Mouse (Mus musculus): ENCODE results near the gene Lemd1.

The Lemd1 gene

DNA sequence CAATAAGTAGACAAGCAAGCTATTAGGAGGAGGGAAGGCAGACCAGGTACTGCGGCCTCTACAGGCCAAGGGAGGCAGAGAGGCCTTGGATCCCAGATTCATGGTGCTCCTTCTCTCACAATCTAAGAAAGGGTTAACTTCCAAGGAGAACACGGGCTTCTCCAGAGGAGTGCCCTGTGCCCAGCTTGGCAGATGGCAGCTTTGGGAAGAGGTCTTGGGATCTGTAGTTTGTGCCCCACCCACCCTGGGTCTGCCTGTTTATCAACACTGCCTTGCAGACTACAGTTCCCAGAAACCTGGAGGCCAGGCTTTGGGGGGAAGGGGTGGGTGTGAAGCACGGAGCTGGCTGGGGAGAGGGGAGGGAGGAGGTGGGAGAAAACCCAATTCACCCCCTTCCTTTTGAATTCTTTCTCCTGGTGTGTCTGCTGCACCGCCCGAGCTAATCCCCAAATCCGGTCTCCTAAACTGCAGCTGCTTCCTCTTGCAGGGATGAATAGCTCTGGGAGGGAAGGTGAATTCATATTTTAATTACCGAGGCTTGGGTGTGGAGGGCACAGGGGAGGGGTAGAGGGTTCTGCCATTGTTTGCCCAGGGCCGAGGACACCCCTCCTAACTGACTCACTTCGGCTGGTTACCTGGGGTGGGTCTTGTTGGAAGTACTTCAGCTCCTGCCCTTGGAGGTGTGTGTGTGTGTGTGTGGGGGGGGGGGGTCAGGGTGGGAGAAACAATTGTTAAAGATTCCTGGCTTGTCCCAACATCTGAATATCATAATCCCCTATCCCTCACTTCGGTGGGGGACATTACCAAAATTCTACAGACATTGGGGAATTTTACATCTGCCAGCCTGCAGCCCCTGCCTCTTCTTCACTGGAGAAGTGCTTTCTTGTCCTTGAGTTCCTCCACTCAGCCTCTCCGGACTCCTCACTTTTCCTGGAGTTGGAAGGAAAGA lies 9.6 kb downstream of the Lemd1 start:
- ATAC-seq (ENCODE audit: low TSS enrichment), result peak; percentile 64

DNA sequence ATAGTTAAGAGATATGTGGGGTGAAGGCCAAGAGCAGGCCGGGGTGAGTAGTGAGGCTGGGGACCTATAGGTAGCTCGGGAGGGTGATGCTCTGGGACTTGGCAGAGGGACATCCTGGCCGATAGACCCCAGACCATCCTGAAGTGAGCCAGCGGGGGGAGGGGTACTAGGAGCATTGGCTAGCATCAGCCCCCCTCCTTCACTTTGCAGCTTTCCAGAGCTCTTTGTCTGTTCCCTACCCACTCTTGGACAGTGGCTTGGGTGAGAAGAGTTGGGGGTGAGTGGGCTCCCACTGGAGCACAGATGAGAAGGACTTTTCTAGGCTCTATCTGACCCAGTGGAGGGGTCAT lies 10.3 kb downstream of the Lemd1 start:
- ATAC-seq (ENCODE audit: low TSS enrichment), result no peak

DNA sequence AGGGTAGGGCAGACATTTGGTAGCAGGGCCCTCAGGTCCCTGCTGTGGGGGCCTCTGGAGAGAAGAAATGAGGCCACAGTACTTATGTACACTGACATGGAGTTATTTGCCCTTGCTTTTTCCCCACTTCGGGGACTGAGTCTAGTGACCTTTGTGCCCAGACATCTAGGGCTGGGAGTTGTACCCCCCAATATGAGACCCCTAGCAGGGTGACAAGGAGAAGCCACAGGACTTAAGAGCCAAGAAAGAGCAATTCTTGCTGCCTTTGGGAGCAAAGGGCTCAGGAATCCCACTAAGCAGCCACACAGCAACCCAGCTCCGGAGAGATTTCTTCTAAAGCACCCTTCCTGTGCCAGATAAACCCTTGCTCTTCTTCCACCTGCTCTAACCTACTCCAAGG lies 10.7 kb downstream of the Lemd1 start:
- no peak for ATAC-seq (ENCODE audit: low TSS enrichment)

DNA sequence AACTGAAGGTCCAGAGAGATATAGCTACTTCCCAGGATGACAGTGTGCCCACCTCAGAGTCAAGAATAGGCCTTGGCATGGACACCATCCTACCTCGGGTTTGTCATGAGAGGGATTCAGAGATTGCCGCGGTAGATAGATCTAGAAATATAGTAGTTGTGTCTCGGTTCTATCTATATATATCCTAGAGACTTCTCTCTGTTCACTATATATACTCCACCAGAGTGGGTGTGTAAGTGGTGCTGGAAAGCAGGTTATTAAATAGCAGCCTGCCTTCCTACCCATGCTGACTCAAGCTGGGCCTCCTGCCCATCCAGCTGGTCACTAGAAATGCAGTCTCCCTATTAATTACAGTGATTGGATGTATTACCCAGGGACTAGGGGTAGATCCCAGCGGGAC lies 11.5 kb downstream of the Lemd1 start:
- ATAC-seq (ENCODE audit: low TSS enrichment), result peak; percentile 57

DNA sequence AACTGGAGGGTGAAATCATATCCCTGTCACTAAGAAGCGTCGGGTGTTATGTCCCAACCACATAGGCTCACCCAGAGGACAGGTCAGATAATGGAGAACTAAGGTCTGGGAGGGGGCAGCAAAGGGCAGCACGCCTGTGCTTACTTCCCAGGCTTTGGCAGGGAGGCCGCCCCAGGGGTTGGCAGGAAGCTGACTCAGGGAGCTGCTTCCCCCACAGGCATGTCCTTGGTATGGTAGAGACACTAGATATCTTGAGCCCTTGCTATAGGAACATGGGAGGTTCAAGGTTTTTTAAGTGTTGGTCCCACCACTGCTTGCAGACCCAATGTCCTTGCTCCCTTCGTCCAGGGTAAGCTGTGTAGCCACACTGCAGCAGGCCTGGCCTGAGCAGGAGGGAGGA lies 14.7 kb downstream of the Lemd1 start:
- ATAC-seq (ENCODE audit: low TSS enrichment), result no peak

DNA sequence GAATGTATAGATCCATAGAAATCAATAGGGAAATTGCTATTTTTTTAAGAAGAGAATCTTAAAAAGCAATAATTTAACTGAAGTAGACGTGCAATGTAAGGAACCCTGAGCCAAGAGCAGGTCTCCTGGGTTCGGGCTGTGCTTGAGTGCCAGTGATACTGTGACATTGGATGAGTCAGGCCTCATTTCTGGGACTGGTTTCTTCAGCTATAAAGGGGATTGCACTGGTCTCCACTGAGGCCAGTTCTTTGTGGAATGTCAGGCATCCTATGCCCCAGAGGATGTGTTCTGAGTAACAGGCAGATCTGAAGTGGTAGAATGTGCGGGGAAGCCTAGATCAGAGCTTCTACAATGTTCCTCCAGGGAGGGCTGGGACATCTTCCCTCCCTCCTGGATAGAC lies 15.6 kb downstream of the Lemd1 start:
- no peak for ATAC-seq (ENCODE audit: low TSS enrichment)

DNA sequence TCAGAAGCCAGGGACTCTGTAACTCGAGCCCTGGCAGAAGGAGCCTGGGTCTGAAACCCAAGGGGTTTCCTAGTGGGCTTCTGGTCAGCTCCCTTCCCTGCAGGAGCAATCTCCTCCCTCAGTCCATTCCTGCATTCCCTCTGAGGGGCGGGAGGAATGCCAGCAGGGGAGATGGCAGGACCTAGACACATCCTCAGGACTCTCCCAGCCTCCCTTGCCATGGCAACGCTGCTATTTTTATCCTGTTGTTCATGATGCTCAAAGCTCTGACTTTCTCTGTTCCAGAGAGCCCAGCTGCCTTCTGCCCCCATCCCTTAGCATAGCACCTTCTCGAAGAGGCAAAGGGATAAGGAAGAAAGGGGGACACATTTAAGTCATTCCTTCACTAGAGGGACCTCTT lies 16.9 kb downstream of the Lemd1 start:
- peak; percentile 64 for ATAC-seq (ENCODE audit: low TSS enrichment)

DNA sequence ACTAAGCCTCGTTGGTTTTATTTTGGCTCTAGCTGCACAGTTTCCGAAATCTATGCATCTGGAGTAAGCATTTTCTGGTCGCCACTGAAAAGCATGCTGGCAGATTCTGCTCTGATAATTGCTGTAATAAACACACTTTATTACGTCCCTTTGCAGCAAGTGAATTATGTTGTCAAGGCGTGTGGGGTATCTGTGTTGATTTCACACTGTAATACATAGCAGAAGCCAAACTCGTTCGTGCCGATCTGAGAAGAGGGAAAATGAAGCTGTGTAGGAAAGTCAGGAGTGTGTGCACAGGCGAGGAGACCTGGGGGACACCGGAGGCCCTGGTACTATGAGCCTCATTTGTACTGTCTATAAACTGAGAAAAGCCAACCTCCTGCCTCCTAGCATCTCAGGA lies 18.2 kb downstream of the Lemd1 start:
- no peak for ATAC-seq (ENCODE audit: low TSS enrichment)

DNA sequence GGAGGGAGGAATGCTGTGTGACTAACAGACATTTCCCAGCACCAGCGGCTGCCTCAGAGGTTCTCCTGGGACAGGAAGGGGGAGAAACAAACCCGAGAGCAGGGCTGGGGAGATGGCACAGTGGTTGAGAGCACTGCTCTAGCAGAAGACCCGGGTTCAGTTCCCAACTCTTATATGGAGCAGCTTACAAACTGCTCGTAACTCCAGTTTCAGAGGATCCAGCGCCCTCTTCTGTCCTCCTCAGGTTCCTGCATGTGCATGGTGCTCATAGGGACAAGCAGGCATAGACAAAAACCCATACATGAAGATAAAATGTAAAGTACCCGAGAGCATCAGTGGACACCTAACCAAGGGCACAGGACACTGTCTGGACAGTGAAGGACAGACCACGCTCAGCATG lies 19.7 kb downstream of the Lemd1 start:
- no peak for ATAC-seq (ENCODE audit: low TSS enrichment)

DNA sequence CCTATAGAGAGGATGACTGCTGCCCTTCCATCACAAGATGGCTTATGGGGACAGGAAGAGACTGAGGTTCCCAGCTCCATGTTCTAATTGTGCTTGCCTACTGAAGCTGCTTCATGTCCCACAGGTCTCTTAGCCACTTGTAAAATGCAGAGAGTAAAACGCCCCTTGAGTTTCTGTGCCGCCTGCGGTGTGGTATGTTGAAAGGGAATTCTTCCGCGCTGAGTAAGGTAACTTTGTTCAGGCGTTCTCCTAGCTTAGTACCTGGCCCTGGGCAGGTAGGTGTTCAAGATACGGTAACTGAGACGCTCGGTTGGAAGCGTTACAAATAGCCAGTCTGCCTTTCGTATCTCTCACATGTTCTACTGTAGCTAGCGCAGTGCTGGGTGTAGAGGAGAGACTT lies 20.4 kb downstream of the Lemd1 start:
- ATAC-seq (ENCODE audit: low TSS enrichment), result no peak; the same call in 1 of the 2 replicates

DNA sequence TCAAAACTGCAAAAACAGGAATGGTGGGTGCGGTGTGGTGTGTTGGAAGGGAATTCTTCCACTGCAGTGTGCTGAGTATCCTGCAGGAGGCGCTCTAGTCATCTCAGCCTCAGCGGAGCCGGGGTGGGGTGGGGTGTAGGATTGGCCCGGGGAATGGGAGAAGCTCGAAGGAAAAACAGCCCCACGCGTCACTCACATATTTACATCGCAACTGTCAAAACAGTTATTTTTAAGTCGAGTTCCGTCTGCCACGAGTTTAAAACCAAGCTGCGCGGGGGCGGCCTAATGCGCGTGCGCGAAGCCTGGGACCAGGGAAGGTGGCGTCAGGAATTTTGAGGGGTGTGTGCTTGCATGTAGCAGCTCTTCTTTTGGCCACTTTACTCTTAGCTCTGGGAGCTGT lies 21.0 kb downstream of the Lemd1 start:
- ATAC-seq (ENCODE audit: low TSS enrichment), result peak; percentile 73

DNA sequence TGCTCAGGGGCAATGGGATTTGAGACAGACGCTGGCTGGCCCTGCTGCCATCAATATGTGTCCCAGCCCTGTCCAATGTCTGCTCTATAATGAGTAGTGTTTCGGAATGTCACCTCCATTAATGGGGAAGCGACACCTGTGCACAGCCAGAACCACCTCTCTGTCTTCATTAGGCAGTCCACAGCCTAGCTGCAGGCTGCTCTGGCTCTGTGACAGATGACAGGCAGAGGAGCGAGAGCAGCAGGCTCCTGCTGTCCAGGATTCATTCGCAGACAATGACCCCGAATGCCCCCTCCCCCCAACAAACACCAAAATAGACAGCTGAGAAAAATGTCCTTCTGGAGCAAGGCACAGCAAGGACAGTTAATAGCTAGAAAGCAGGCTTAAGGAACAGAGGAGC lies 21.8 kb downstream of the Lemd1 start:
- no peak for ATAC-seq (ENCODE audit: low TSS enrichment)

DNA sequence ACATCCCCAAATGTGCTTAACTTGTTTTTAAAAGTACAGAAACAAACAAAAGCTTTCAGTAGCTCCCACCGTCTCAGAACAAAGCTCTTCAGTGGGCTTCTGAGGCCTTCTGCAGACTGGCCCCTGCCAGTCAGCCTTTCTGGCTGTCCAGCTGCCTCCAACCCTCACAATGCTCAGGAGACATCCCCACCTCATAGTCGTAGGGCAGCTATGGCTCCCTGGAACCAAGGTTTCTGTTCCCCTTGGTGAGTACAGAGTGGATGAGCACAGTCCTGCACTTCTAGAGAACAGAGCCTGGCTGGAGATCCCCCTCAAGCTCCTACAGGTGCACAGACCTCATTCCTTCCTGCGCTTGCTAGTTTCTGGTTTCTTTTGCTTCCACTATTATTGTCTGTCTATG lies 25.0 kb downstream of the Lemd1 start:
- no peak for ATAC-seq (ENCODE audit: low TSS enrichment)

DNA sequence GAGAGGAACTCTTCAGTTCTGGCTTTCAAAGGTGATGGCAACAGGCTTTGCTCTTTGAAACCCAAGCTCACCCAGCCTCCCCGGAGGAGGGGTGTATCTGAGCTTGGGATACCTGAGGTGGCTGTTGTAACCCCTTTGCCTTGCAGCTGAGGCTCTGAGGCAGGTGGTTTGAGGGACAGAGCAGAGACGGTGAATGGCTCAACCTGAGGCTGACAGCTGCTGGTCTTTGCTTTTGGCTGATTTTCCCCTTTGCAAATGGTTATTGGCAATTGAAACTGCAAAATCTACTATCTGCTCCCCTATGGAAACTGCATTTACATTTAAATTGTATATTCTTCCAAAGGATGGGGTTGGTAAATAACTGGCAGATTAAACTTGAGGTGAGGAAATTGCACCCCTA lies 30.4 kb downstream of the Lemd1 start:
- ATAC-seq (ENCODE audit: low TSS enrichment), result no peak

DNA sequence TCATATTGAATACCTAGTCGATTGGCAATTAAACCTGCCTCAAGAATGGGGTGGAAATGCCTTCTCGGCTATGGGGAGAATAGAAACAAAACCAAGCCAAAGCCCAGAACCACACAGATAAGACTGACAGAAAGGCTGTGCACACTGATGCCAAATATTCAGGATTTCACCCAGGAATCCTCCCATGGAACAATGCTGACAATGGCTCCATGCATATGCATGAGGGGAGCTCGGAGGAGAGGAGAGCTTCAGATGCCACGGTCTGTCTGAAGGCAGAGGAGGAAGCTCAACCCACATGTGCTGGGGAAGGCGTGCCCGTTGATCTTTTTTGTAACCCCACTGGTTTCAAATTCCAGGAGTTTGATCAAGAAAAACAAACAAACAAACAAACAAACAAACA lies 30.9 kb downstream of the Lemd1 start:
- peak; percentile 89 for ATAC-seq (ENCODE audit: low TSS enrichment)

DNA sequence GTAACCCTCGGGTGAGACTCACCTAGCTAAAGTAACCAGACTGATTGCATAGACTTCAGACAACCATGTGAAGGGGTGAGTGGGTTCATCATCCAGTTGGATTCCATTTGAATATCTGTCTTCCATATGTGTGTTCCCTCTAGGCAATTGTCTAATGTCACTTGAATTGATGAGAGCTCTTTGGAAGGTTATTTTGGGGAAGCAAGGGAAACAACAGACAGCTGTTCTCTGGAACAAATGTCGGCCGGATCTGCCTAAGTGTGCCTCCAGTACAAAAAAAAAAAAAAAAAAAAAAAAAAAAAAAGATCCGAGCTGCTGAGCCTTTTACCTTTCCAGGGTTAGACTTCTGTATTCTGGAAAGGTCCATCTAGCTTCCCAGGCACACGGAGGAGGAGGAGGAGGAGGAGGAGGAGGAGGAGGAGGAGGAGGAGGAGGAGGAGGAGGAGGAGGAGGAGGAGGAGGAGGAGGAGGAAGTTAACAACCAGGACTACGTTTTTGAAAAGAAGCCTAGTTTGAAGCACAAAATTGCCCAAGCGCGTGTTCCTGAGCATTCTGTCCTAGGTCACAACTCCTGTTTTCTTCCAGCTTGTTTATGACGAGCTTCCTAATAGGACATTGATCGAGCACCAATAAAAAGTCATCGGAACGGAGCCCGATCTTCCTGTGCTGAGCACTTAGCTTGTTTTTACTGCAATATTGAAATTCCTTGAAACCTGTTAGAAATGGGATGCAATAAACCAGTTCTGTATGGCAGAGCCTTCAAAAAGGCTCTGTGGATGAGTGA lies 35.3 kb downstream of the Lemd1 start:
- no peak for ATAC-seq (ENCODE audit: low TSS enrichment)

DNA sequence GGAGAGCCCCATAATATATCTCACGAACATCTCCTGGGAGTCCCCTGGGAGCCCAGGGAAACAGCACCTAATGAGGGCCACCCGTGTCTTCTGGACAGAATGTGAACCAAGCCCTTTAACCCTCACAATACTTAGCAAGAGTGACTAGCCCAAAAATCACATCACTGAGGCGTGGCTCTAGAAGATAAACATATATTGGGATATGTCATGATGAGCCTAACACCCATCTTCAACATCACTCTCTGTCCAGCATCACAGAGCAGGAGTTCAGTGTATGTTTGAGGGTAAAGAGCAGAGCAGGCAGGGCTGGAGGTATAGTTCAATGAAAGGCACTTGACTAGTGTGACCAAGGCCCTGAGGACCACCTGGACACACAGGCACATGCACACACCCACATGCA lies 38.4 kb downstream of the Lemd1 start, which contains the start of gene Gm10188:
Gm10188 (minus strand) TSS at position 101 of the 400 bp plus-strand sequence.
- ATAC-seq (ENCODE audit: low TSS enrichment), result no peak

DNA sequence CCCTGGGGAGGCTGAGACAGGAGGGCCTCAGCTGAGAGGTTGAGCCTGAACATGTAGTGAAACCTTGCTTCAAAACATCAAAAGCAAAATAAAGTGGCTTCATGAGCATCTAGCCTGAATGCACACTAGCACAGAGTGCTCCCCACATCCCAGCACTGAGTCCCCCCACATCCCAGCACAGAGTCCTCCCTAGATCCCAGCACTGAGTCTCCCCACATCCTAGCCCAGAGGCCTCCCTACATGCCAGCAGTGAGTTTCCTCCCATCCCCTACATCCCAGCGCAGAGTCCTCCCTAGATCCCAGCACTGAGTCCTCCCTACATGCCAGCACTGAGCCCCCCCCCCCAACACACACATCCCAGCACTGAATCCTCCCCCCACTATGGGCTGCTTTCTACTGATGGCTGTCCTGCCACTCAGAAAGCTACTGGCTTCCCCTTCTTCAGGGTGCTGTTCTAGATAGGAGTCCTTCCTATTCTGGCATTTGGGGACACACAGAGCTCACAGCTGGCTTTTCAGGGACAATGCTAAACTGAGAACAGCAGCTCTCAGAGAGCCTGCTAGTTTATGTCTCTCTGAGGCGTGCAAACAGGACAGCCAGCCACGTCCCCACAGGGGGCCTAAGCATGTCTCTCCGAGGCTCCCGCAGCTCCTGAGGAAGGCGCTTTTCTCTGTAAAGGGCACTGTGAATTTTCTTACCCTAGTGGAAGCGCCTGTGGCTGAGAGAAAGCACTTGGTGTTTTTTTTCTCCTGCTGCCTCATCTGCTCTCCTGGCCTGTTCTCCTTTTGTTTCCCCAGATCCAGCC lies 40.4 kb downstream of the Lemd1 start:
- peak; percentile 73 for ATAC-seq (ENCODE audit: low TSS enrichment)

DNA sequence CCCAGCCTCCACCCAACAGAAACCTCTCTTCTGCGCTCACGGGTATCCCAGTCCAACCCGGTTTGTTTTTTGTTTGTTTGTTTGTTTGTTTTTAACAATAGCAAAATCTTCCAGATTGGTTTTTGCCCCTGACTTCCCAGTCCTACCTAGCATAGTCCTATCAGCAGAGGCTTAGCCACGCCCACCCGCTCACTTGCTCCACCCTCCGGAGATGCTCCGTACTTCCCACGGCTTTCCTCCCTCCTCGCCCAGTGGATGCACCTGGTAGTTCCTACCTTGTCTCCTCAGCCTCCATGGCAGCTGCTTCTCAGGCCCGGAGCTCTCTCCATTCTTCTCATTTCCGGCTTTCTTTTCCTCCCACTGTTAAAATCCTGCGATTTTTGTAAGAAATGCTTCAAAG lies 42.3 kb downstream of the Lemd1 start:
- ATAC-seq (ENCODE audit: low TSS enrichment), result 0 out of 2 replicates have a peak, but pooled peaks have one; percentile 35

DNA sequence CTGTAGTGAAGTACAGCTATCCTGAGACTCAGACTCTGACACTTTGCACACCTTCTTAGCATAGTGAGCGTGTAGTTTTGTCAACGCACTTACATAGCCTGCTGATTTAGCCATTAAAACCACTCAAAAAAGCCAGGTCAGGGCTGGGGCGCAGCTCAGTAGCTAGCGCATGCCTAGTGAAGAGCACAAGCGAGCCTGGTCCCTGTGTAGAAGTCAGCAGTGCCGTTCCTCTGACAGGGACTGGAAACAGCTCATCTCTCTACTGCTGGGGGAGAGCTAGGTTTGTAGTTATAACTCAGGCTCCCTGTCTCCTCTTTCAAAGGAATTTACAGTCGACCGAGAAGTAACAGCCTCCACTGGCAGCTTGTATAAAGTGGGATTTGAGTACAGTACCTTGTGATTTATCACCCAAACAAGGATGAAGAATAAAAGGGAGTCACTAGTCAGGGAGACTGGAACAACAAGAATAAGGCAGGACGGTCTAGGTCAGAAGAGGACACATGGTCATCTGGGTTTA lies 43.6 kb downstream of the Lemd1 start:
- no peak for ATAC-seq (ENCODE audit: low TSS enrichment)

DNA sequence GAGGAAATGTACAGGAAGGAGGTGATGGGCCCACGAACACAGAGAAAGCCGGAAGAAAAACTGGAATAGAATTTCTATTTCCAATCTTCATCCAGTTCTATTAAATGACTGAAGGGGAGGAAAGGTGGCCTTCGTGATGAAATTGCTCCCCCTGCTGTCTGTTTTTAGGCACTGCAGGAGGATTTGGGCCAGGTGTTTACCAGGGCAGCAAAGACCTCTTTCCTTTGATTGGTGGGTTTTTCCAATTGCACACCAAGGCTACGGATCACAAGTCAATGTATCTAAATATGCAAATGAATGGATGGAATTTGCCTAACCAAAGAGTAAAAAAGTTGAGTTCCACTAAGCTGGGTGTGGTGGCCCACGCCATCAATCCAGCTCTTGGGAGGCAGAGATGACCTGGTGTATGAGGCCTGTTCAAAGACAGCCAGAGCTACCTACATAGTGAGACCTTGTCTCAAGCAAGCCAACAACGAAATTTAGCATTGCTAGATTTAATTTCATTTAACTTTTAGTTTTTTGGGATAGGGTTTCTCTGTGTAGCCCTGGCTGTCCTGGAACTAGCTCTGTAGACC lies 46.4 kb downstream of the Lemd1 start:
- ATAC-seq (ENCODE audit: low TSS enrichment), result peak; percentile 64; the same call in 1 of the 2 replicates

DNA sequence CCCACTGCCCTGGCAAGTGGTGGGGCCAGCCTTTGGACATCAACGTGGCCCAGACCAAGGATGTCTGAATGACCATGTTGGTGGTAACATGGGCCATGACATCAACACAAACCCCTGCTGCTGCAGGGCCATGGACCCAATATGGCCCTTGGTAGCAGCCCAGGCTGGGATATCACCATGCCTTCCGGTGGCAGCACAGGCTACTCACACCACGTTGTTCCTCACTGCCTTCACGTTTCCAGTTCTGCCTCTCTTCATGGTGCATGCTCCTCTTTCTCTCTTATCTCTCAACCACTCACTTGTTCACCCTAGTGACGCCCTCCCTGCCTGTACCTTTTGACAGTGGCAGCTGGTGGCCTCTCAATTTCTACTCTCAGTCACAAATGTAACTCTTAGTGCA lies 53.8 kb downstream of the Lemd1 start:
- ATAC-seq (ENCODE audit: low TSS enrichment), result no peak

Measured in frontal cortex, adult (tissue).